Mouse (Mus musculus): ENCODE results near the gene Gm20388. TPM values are rescaled to one million over a fixed set of nuclear protein-coding genes. Genes with fewer than 3 reads are reported as not detected.
A peak's percentile ranks its signal among the peaks of the same experiment; 100 is the strongest.

Gm20388 gene
- polyA plus RNA-seq, 1 experiment from 2014 or later: not detected

GRCm38 (mm10) chr8:120950674-120951218, 1040.1 kb downstream of the Gm20388 start:
- WGBS: 10% methylated on average over 16 of the region's 16 CpGs
- Histone ChIP-seq H3K4me1 (peaks cover 43% of the 10 kb centered on the region), H3K4me3 (no peak overlapping the region), H3K27ac (no peak overlapping the region), H3K36me3 (no peaks in the 10 kb centered on the region), H3K27me3 (peaks cover 95% of the 10 kb centered on the region), H3K9ac (no peak overlapping the region), H3K4me2 (peak overlapping the region; percentile 34), H3K9me3 (no peaks in the 10 kb centered on the region)
- ATAC-seq (ENCODE audit: insufficient number of reproducible peaks, insufficient read depth, low FRiP score, low TSS enrichment, low read depth): no peak

DNA sequence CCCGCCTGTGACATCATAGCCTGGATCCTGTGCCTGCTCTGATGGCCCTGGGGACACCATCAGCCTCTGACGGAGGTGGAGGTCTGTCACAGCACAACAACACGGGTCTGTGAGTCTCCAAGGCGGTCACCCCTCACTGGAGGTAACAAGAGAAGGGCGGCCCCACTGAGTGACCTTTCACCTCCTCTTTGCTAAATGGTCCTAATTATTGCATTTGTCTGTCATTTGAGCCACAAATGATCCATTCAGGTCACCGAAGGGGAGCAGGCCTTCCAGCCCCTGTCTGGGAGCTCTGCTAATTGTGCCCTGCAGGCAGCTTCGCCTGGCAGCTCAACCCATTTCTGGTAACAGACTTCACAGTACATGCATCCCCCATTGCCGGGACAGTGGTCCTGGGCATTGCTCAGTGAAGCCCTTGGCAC, 1048.8 kb downstream of the Gm20388 start:
- no peak for ATAC-seq (ENCODE audit: insufficient number of reproducible peaks, insufficient read depth, low FRiP score, low TSS enrichment, low read depth)
- no peak overlapping the region for H3K27ac ChIP-seq
- H3K9ac ChIP-seq: no peak overlapping the region
- H3K4me1 ChIP-seq: peaks cover 13% of the 10 kb centered on the region
- peaks cover 98% of the 10 kb centered on the region for H3K27me3 ChIP-seq
- H3K4me3 ChIP-seq: no peak overlapping the region
- WGBS: 8% methylated on average over 8 of the region's 8 CpGs
- H3K9me3 ChIP-seq: no peaks in the 10 kb centered on the region
- H3K36me3 ChIP-seq: no peaks in the 10 kb centered on the region
- H3K4me2 ChIP-seq: no peak overlapping the region

GRCm38 (mm10) chr8:120962606-120963380, 1052.2 kb downstream of the Gm20388 start:
- 67% methylated on average over 5 of the region's 5 CpGs for WGBS
- ATAC-seq (ENCODE audit: insufficient number of reproducible peaks, insufficient read depth, low FRiP score, low TSS enrichment, low read depth): no peak
- peaks cover 25% of the 10 kb centered on the region for H3K4me1 ChIP-seq
- no peak overlapping the region for H3K27ac ChIP-seq
- no peak overlapping the region for H3K4me3 ChIP-seq
- peaks cover 96% of the 10 kb centered on the region for H3K27me3 ChIP-seq
- H3K4me2 ChIP-seq: no peak overlapping the region
- no peak overlapping the region for H3K9ac ChIP-seq
- H3K36me3 ChIP-seq: no peaks in the 10 kb centered on the region
- no peaks in the 10 kb centered on the region for H3K9me3 ChIP-seq

GRCm38 (mm10) chr8:120966557-120966956, 1055.9 kb downstream of the Gm20388 start:
- no peak for ATAC-seq (ENCODE audit: insufficient number of reproducible peaks, insufficient read depth, low FRiP score, low TSS enrichment, low read depth)
- no peak overlapping the region for H3K4me3 ChIP-seq
- H3K36me3 ChIP-seq: no peaks in the 10 kb centered on the region
- no peak overlapping the region for H3K4me2 ChIP-seq
- no peak overlapping the region for H3K9ac ChIP-seq
- H3K27me3 ChIP-seq: peaks cover 95% of the 10 kb centered on the region
- peaks cover 12% of the 10 kb centered on the region for H3K4me1 ChIP-seq
- H3K9me3 ChIP-seq: no peaks in the 10 kb centered on the region
- 17% methylated on average over 3 of the region's 3 CpGs for WGBS
- no peak overlapping the region for H3K27ac ChIP-seq

GRCm38 (mm10) chr8:120968308-120968707, 1057.7 kb downstream of the Gm20388 start:
- no peak overlapping the region for H3K9ac ChIP-seq
- H3K4me2 ChIP-seq: no peak overlapping the region
- H3K4me3 ChIP-seq: no peak overlapping the region
- H3K4me1 ChIP-seq: peaks cover 28% of the 10 kb centered on the region
- ATAC-seq (ENCODE audit: insufficient number of reproducible peaks, insufficient read depth, low FRiP score, low TSS enrichment, low read depth): no peak
- H3K27me3 ChIP-seq: peaks cover 95% of the 10 kb centered on the region
- H3K9me3 ChIP-seq: no peaks in the 10 kb centered on the region
- no peak overlapping the region for H3K27ac ChIP-seq
- H3K36me3 ChIP-seq: no peaks in the 10 kb centered on the region
- WGBS: 52% methylated on average over 6 of the region's 6 CpGs

GRCm38 (mm10) chr8:120970346-120970745, 1059.7 kb downstream of the Gm20388 start:
- peaks cover 28% of the 10 kb centered on the region for H3K4me1 ChIP-seq
- no peak overlapping the region for H3K9ac ChIP-seq
- H3K36me3 ChIP-seq: no peaks in the 10 kb centered on the region
- no peak for ATAC-seq (ENCODE audit: insufficient number of reproducible peaks, insufficient read depth, low FRiP score, low TSS enrichment, low read depth)
- WGBS: 15% methylated on average over 5 of the region's 5 CpGs
- H3K9me3 ChIP-seq: no peaks in the 10 kb centered on the region
- H3K27ac ChIP-seq: no peak overlapping the region
- no peak overlapping the region for H3K4me2 ChIP-seq
- H3K4me3 ChIP-seq: no peak overlapping the region
- peaks cover 97% of the 10 kb centered on the region for H3K27me3 ChIP-seq

GRCm38 (mm10) chr8:120971691-120972469, 1061.2 kb downstream of the Gm20388 start:
- Histone ChIP-seq H3K4me1 (peaks cover 23% of the 10 kb centered on the region), H3K27ac (no peak overlapping the region), H3K9me3 (no peaks in the 10 kb centered on the region), H3K4me3 (peak overlapping the region; percentile 35), H3K36me3 (no peaks in the 10 kb centered on the region), H3K9ac (peak overlapping the region; percentile 60), H3K27me3 (peaks cover 87% of the 10 kb centered on the region), H3K4me2 (peak overlapping the region; percentile 63)
- 13% methylated on average over 34 of the region's 34 CpGs for WGBS
- no peak for ATAC-seq (ENCODE audit: insufficient number of reproducible peaks, insufficient read depth, low FRiP score, low TSS enrichment, low read depth)

DNA sequence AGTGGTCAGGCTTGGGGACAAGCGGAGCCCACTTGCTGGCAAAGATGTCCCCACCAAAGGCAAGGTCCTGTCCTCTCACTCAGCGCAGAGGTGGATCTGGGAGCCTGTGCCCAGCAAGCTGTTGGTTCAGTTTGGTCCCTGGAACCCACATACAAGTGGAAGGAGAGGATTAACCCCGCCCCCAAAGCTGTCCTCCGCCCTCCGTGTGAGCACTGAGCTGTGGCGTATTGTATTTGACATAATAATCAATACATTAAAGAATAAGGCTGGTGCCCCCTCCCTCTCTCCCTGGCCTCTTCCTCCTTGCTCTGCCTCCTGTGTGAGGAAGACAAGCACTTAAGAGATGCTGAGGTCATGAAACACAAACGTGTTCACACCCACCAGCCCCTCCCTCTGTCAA, 1062.4 kb downstream of the Gm20388 start:
- H3K9me3 ChIP-seq: no peaks in the 10 kb centered on the region
- peak overlapping the region; percentile 63 for H3K4me2 ChIP-seq
- H3K27me3 ChIP-seq: peaks cover 86% of the 10 kb centered on the region
- H3K36me3 ChIP-seq: no peaks in the 10 kb centered on the region
- 27% methylated on average over 7 of the region's 7 CpGs for WGBS
- H3K9ac ChIP-seq: no peak overlapping the region
- no peak overlapping the region for H3K27ac ChIP-seq
- no peak overlapping the region for H3K4me3 ChIP-seq
- H3K4me1 ChIP-seq: peaks cover 22% of the 10 kb centered on the region
- ATAC-seq (ENCODE audit: insufficient number of reproducible peaks, insufficient read depth, low FRiP score, low TSS enrichment, low read depth): no peak

GRCm38 (mm10) chr8:120977131-120977530, 1066.5 kb downstream of the Gm20388 start:
- ATAC-seq (ENCODE audit: insufficient number of reproducible peaks, insufficient read depth, low FRiP score, low TSS enrichment, low read depth): no peak
- H3K9me3 ChIP-seq: no peaks in the 10 kb centered on the region
- 51% methylated on average over 13 of the region's 13 CpGs for WGBS
- 0 out of 2 replicates have a peak overlapping the region, but pooled peaks have one; percentile 39 for H3K27ac ChIP-seq
- no peak overlapping the region for H3K4me3 ChIP-seq
- no peak overlapping the region for H3K4me2 ChIP-seq
- no peak overlapping the region for H3K9ac ChIP-seq
- peaks cover 26% of the 10 kb centered on the region for H3K4me1 ChIP-seq
- H3K36me3 ChIP-seq: no peaks in the 10 kb centered on the region
- peaks cover 65% of the 10 kb centered on the region for H3K27me3 ChIP-seq

DNA sequence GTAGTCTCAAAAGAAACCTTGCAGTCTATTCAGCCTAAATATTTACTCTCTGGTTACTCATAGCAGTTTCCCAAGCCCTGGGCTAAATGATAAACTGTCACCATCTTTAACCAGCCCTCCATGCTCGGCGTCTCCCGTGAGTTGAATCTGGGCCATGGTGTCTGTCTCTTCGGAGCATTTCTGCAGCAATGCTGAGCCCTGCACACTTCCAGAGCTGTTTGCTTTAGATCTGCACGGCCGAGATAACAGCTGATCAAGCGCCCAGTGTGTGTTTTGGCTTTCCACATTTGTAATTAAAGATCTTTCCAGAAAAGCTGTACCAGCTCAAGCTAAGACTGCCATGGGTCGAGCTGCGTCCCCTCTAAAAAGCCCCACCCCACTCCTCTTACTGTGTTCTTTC, 1068.6 kb downstream of the Gm20388 start:
- H3K27ac ChIP-seq: no peak overlapping the region
- no peak overlapping the region for H3K4me2 ChIP-seq
- peaks cover 47% of the 10 kb centered on the region for H3K27me3 ChIP-seq
- H3K9me3 ChIP-seq: no peaks in the 10 kb centered on the region
- no peak overlapping the region for H3K4me3 ChIP-seq
- no peaks in the 10 kb centered on the region for H3K36me3 ChIP-seq
- WGBS: 62% methylated on average over 9 of the region's 9 CpGs
- ATAC-seq (ENCODE audit: insufficient number of reproducible peaks, insufficient read depth, low FRiP score, low TSS enrichment, low read depth): no peak
- H3K9ac ChIP-seq: no peak overlapping the region
- peaks cover 17% of the 10 kb centered on the region for H3K4me1 ChIP-seq

DNA sequence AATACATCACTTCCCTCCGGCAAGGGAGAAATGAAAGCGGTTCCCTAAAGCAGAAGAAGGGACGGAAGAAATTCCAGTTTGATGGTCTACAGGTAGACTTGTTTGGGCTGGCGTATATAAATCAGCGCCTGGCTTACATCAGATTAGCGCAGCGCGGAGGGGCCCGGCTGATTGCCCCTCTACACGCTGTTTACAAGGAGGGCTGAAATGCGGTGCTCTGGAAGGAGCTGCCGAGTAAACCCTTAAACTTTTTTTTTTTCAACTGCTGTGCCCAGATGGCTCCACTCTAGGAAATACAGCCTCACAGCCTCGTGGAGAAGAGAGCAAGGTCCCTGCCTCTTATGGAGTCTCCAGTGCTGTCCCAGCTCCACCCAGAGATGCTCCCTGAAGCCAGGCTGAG, 1070.3 kb downstream of the Gm20388 start:
- Histone ChIP-seq H3K4me1 (peaks cover 17% of the 10 kb centered on the region), H3K4me3 (no peak overlapping the region), H3K4me2 (peak overlapping the region; percentile 42), H3K9me3 (no peaks in the 10 kb centered on the region), H3K9ac (0 out of 2 replicates have a peak overlapping the region, but pooled peaks have one; percentile 21), H3K27ac (no peak overlapping the region), H3K27me3 (peaks cover 34% of the 10 kb centered on the region), H3K36me3 (no peaks in the 10 kb centered on the region)
- no peak for ATAC-seq (ENCODE audit: insufficient number of reproducible peaks, insufficient read depth, low FRiP score, low TSS enrichment, low read depth)
- WGBS: 20% methylated on average over 13 of the region's 13 CpGs
